Mouse (Mus musculus): Measurements from ENCODE around the gene Ap1m1.
A peak's percentile ranks its signal among the peaks of the same experiment; 100 is the strongest.

The Ap1m1 gene

GRCm38 (mm10) chr8:72239499-72240402, at the start of gene Ap1m1:
Gene Ap1m1, plus strand, starts transcription at chr8:72240018.
- peak; percentile 94 for DNase-seq

- peak; percentile 66 to 67 for DNase-seq
These were observed 49.6 kb upstream of the Ap1m1 start for GRCm38 (mm10) chr8:72190215-72190539.

- no peak for DNase-seq
These were observed 47.8 kb upstream of the Ap1m1 start for GRCm38 (mm10) chr8:72192065-72192464.

- DNase-seq = no peak
These were observed 41.8 kb upstream of the Ap1m1 start for GRCm38 (mm10) chr8:72197997-72198396.

- DNase-seq = no peak
These were observed 31.2 kb upstream of the Ap1m1 start for GRCm38 (mm10) chr8:72208582-72208981.

GRCm38 (mm10) chr8:72210222-72210621, 29.6 kb upstream of the Ap1m1 start:
- DNase-seq = no peak

- no peak for DNase-seq
These were observed 29.1 kb upstream of the Ap1m1 start for GRCm38 (mm10) chr8:72210710-72211109.

- DNase-seq = no peak
These were observed 28.0 kb upstream of the Ap1m1 start for GRCm38 (mm10) chr8:72211846-72212245.

GRCm38 (mm10) chr8:72212751-72213150, 27.1 kb upstream of the Ap1m1 start, which contains the start of gene Cib3:
Gene Cib3, minus strand, starts transcription at chr8:72212837.
- no peak for DNase-seq

- no peak for DNase-seq
These were observed 26.3 kb upstream of the Ap1m1 start, which contains the start of gene Gm11034 for GRCm38 (mm10) chr8:72213536-72213935. Gene Gm11034, minus strand, starts transcription at chr8:72213636.

- peak; percentile 64 for DNase-seq
These were observed 24.8 kb upstream of the Ap1m1 start for GRCm38 (mm10) chr8:72215060-72215459.

- peak; percentile 46 to 51 for DNase-seq
These were observed 23.9 kb upstream of the Ap1m1 start for GRCm38 (mm10) chr8:72215871-72216270.

GRCm38 (mm10) chr8:72218781-72219540, 20.9 kb upstream of the Ap1m1 start:
- no peak for DNase-seq

- peak; percentile 88 to 90 for DNase-seq
These were observed 20.1 kb upstream of the Ap1m1 start, which contains the start of gene Fam32a for GRCm38 (mm10) chr8:72219541-72220363. Gene Fam32a, plus strand, starts transcription at chr8:72219730.

GRCm38 (mm10) chr8:72220758-72221157, 19.1 kb upstream of the Ap1m1 start:
- DNase-seq = no peak

GRCm38 (mm10) chr8:72222656-72223055, 17.2 kb upstream of the Ap1m1 start:
- DNase-seq = no peak

- DNase-seq = no peak
These were observed 565 bp downstream of the Ap1m1 start for GRCm38 (mm10) chr8:72240403-72240763.

GRCm38 (mm10) chr8:72240951-72241350, 1.1 kb downstream of the Ap1m1 start:
- no peak for DNase-seq

- no peak for DNase-seq
These were observed 2.4 kb downstream of the Ap1m1 start for GRCm38 (mm10) chr8:72242226-72242625.

GRCm38 (mm10) chr8:72244610-72245009, 4.8 kb downstream of the Ap1m1 start:
- DNase-seq = no peak

GRCm38 (mm10) chr8:72257171-72257901, 17.5 kb downstream of the Ap1m1 start:
- peak; percentile 65 to 66 for DNase-seq

- DNase-seq = no peak
These were observed 18.1 kb downstream of the Ap1m1 start for GRCm38 (mm10) chr8:72257902-72258238.
